In genomic region chr10:120748156-120748555, GRCm38 (mm10) we compare ENCODE assay signal across 16 mouse cellular contexts.
A peak's percentile ranks its signal among the peaks of the same experiment; 100 is the strongest.
DNase-seq lines count a peak whose midpoint lies in the region.
"Had no signal": no experiment of that assay in that cellular context is flagged by ENCODE, and none has a peak within 500 bp of the region (broad histone marks: within the 10 kb centered on the region; RNA-seq: fewer than 3 reads in every experiment).

No protein-coding gene starts in this region.

- DNase-seq in ES-CJ7 (ENCODE audit: low read depth, low spot score) (peak; percentile 53), R1 (ENCODE audit: low read depth, low spot score) (peak; percentile 28)
- peak; percentile 29 for DNase-seq in mesoderm, embryonic 11.5 days (ENCODE audit: low read depth, low spot score)
- no peak for DNase-seq in right cerebral cortex, adult 2 months (ENCODE audit: low spot score in 2 of 2)
- DNase-seq in embryo, embryonic 9.5 days (ENCODE audit: extremely low spot score): no peak
- no peak for DNase-seq in cerebellum, adult 18-20 months
- DNase-seq: adrenal gland, adult 8-10 months; adrenal gland, postnatal 14 days; adrenal gland, postnatal 36 days; cerebellum, adult 11-12 months; cerebellum, adult 8-10 months; cerebellum, adult 9-11 months; cerebellum, postnatal 14 days; cerebellum, postnatal 36 days; embryo, embryonic 11 days; forebrain, postnatal 0 days had no signal

Comparison
In these comparisons a context has a peak if more than half of its experiments do, and no peak if none do; other contexts are left out.
1. DNase-seq: peak in ES-CJ7 (single experiment), R1 (single experiment) and mesoderm, embryonic 11.5 days (single experiment); none in right cerebral cortex, adult 2 months (0 of 2), embryo, embryonic 9.5 days (single experiment) and cerebellum, adult 18-20 months (0 of 2).